In the genomic region with DNA sequence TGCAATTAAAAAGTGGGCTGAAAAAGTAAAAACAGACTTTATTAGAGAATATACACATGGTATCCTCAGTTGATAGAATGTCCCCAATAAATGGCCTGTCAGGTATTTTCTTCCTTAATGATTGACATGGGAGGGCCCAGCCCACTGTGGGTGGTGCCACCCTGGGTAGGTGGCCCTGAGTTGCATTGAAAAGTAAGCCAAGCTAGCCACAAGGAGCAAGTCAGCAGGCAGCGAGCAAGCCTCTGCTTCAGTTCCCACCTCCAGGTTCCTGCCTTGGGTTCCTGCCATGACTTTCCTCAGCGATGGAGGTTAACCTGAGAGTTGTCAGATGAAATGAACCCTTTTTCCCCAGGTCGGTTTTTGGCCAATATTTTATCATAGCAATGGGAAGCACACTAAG, we compare ENCODE assay signal across 9 mouse cellular contexts. TPM values are rescaled to one million over a fixed set of nuclear protein-coding genes. Genes with fewer than 3 reads are reported as not detected.
A peak's percentile ranks its signal among the peaks of the same experiment; 100 is the strongest.
DNase-seq lines count a peak whose midpoint lies in the region; TF ChIP-seq lines count a peak whose summit lies in the region.
"Had no signal": no experiment of that assay in that cellular context is flagged by ENCODE, and none has a peak within 500 bp of the region (broad histone marks: within the 10 kb centered on the region; RNA-seq: fewer than 3 reads in every experiment).

No protein-coding gene starts in this region.

- H3K9me3 ChIP-seq in heart, embryonic 10.5 days = no peaks in the 10 kb centered on the region
- no peaks in the 10 kb centered on the region for H3K9me3 ChIP-seq in limb, embryonic 10.5 days (replicated peaks)

- peaks cover 13% of the 10 kb centered on the region; the same call in 1 of the 2 replicates for H3K4me1 ChIP-seq in heart, embryonic 10.5 days
- no peaks in the 10 kb centered on the region; the same call in 1 of the 2 replicates for H3K4me1 ChIP-seq in bone marrow, adult 2 months (ENCODE audit: control insufficient read depth, insufficient read depth, low read length)
- peaks cover 23% of the 10 kb centered on the region for H3K4me1 ChIP-seq in limb, embryonic 10.5 days

- H3K4me3 ChIP-seq in heart, embryonic 10.5 days = 0 out of 2 replicates have a peak overlapping the region, but pooled peaks have one; percentile 99
- H3K4me3 ChIP-seq in bone marrow, adult 2 months (replicated peaks; ENCODE audit: control insufficient read depth, low read depth, low read length) = peak overlapping the region; percentile 57
- peak overlapping the region; percentile 100; the same call in 1 of the 2 replicates for H3K4me3 ChIP-seq in limb, embryonic 10.5 days

- no peak for TF ChIP-seq CTCF in bone marrow, adult 2 months (IDR thresholded peaks at IDR 0.05; ENCODE audit: control insufficient read depth, insufficient read depth, low read length)

- H3K27ac ChIP-seq in heart, embryonic 10.5 days = no peak overlapping the region
- peak overlapping the region; percentile 30; the same call in 1 of the 2 replicates for H3K27ac ChIP-seq in bone marrow, adult 2 months (ENCODE audit: control insufficient read depth, insufficient read depth, low read depth, low read length, poor library complexity)
- no peak overlapping the region for H3K27ac ChIP-seq in limb, embryonic 10.5 days

- peaks cover 11% of the 10 kb centered on the region for H3K36me3 ChIP-seq in heart, embryonic 10.5 days
- H3K36me3 ChIP-seq in limb, embryonic 10.5 days = peaks cover 13% of the 10 kb centered on the region

- no peak; the same call in 1 of the 2 replicates for TF ChIP-seq POLR2A in bone marrow, adult 2 months (IDR thresholded peaks at IDR 0.05; ENCODE audit: borderline replicate concordance, control insufficient read depth, low read depth, low read length)

- no peaks in the 10 kb centered on the region for H3K27me3 ChIP-seq in heart, embryonic 10.5 days (ENCODE audit: insufficient read depth, poor library complexity, severe bottlenecking)
- H3K27me3 ChIP-seq in limb, embryonic 10.5 days (ENCODE audit: low read depth, poor library complexity, severe bottlenecking) = no peaks in the 10 kb centered on the region

- 88% methylated on average over 3 of the region's 3 CpGs for WGBS in heart, embryonic 10.5 days
- 72% methylated on average over 3 of the region's 3 CpGs for WGBS in bone marrow, adult 2 months
- 80% methylated on average over 3 of the region's 3 CpGs for WGBS in limb, embryonic 10.5 days

- intact Hi-C loops in heart, postnatal 14 days (cut with DNase I) = loop anchor here (5.0 kb wide), 1 partner anchor 109 kb away; the partner anchor contains the start of gene Wt1

- DNase-seq in heart, embryonic 10.5 days (ENCODE audit: low spot score) = no peak
- no peak for DNase-seq in heart, postnatal 14 days
- peak; percentile 16 for DNase-seq in 3134 (ENCODE audit: extremely low read depth, insufficient read length, low spot score)
- no peak for DNase-seq in limb, embryonic 10.5 days (ENCODE audit: low spot score)
- no peak for DNase-seq in thymus, adult 18-20 months
- DNase-seq in gastrocnemius, adult 18-20 months (ENCODE audit: low spot score) = no peak
- DNase-seq in adipocyte (ENCODE audit: low spot score) = no peak
- DNase-seq: lung, postnatal 36 days had no signal

RNA-seq across cellular contexts. Expression of gene Eif3m, which starts 0.9 kb away (rescaled TPM):
- polyA plus RNA-seq in heart, embryonic 10.5 days (2016; fragmentation: Nextera tagmentation; extraction: Ambion mirVana) = 240 and 287 TPM in 2 replicates
- total RNA-seq in heart, postnatal 14 days (2021) = 100 to 1,000 TPM; 110 to 119 TPM
- 97.7 and 133 TPM in 2 replicates for polyA plus RNA-seq in bone marrow, adult 2 months (2011; ENCODE audit: insufficient read depth, insufficient read length, low replicate concordance, missing spikeins)
- polyA plus RNA-seq in limb, embryonic 10.5 days (2016; fragmentation: Nextera tagmentation; extraction: Ambion mirVana) = 321 and 364 TPM in 2 replicates
- total RNA-seq in gastrocnemius, adult 18-20 months (2021) = 100 to 1,000 TPM in 1 of 2 experiments, 10 to 100 TPM in 1; 91.6 to 101 TPM
